Mouse (Mus musculus) fibroblast of lung, adult 2 months (primary cell): ENCODE results near the gene Vmn2r114.
"Not testable (repeated sequence)": the region's sequence is repeated elsewhere in the genome, so short reads cannot be mapped to it uniquely, and the experiment has no call there.

Experiments
- DNase-seq: peaks from one replicate; pipeline ENCODE4 v3.0.0-alpha.2; 2011; ENCODE audit warnings: low read depth

Vmn2r114 gene

DNA sequence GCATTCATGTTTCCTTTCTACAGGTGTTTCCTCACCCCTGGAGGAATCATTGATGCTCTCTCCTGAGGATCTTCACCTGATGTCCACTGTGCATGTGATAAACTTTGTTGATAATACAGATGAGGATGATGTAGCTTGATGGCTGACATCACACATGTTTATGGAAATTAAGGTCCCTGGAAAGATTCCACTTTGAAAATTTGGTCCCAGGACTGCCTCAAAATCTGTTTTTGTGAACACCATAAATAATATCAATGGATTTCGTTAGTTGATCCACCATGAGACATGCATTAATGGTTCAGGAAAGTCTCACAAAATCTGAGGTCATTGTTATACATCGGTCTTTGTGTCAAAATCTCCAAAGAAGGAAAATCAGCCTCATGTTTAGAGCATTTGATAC is at the start of gene Vmn2r114:
Gene Vmn2r114 (minus strand): TSS at position 101 of the 400 bp plus-strand sequence.
- DNase-seq = not testable (repeated sequence)

DNA sequence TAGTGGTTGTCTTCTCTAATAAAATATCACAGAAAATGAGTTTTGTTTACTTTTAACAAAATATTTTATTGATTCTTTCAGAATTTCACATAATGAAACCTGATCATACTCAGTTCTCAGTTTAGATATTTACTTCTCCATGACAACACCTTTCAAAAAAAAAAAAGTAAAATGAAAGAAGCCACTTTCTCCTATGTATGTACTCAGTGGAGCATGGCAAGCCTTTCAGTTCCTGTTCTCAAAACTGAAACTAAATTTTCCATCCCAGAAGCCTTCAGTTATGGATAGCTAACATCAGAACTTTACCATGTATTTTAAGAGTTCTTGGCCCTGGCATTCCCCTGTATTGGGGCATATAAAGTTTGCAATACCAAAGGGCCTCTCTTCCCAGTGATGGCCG is 39.3 kb upstream of the Vmn2r114 start:
- no peak for DNase-seq

DNA sequence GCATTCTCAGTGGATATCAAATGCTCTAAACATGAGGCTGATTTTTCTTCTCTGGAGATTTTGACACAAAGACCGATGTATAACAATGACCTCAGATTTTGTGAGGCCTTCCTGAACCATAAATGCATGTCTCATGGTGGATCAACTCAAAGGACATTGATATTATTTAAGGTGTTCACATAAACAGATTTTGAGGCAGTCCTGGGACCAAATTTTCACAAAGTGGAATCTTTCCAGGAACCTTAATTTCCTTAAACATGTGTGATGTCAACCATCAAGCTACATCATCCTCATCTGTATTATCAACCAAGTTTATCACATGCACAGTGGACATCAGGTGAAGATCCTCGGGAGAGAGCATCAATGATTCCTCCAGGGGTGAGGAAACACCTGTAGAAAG is 31.1 kb upstream of the Vmn2r114 start, which contains the start of gene Vmn2r115:
Gene Vmn2r115 (plus strand): TSS at position 301 of the 400 bp plus-strand sequence.
- not testable (repeated sequence) for DNase-seq

DNA sequence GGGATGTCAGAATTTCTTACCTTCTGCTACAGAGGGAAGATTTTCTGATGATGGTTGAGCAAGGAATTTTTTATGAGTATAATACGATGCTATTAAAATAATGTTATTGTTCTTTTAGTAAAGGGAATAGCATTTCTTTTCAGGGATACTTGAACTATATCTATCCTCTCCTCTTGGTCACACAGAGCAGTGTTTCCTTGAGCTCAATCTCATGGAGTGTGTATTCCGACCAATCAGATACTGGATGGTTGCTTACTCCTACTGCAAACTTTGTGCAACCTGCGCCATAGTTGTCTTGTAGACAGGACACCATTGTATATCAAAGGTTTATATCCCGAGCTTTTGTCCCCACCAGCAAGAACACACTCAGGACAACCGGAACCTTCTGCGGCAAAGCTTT is 18.3 kb upstream of the Vmn2r114 start:
- no peak for DNase-seq
